Comparison of ENCODE assay signal across 13 mouse cellular contexts in the genomic region with DNA sequence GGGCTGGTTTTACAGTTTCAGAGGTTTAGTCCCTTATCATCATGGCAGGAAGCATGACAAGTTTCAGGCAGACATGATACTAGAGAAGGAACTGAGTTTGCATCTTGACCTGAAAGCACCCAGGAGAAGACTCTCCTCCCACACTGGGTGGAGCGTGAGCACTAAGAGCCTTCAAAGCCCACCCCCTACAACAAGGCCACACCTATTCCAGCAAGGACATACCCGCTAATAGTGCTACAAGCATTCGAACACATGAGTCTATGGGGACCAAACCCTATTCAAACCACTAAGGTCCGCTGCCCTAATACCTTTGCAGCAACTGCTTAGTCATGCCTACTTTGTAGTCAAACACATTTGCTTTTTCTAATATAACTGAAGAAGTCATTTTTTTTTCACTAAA.
DNase-seq lines count a peak whose midpoint lies in the region; ATAC-seq and TF ChIP-seq lines count a peak whose summit lies in the region.
"Had no signal": no experiment of that assay in that cellular context is flagged by ENCODE, and none has a peak within 500 bp of the region (broad histone marks: within the 10 kb centered on the region; RNA-seq: fewer than 3 reads in every experiment).

No protein-coding gene starts in this region.

- no peak for TF ChIP-seq POLR2A in ES-Bruce4 (IDR thresholded peaks at IDR 0.05; ENCODE audit: insufficient read depth, low read length)

- H3K4me2 ChIP-seq in heart, embryonic 13.5 days: peak overlapping the region; percentile 49
- H3K4me2 ChIP-seq in liver, embryonic 14.5 days (ENCODE audit: low read depth): no peak overlapping the region; the same call in 1 of the 2 replicates
- H3K4me2 ChIP-seq: embryonic facial prominence, embryonic 12.5 days had no signal

- no peak overlapping the region for H3K27ac ChIP-seq in heart, embryonic 13.5 days (replicated peaks)
- H3K27ac ChIP-seq in ES-Bruce4 (ENCODE audit: insufficient read depth, low read length): no peak overlapping the region
- no peak overlapping the region for H3K27ac ChIP-seq in liver, embryonic 14.5 days
- H3K27ac ChIP-seq: embryonic facial prominence, embryonic 12.5 days had no signal

- 0 out of 2 replicates have a peak, but pooled peaks cover 5% of the 10 kb centered on the region for H3K4me1 ChIP-seq in heart, embryonic 13.5 days
- peaks cover 1% of the 10 kb centered on the region for H3K4me1 ChIP-seq in ES-Bruce4 (ENCODE audit: control insufficient read depth, insufficient read depth, low read length)
- H3K4me1 ChIP-seq in liver, embryonic 14.5 days (replicated peaks; ENCODE audit: control insufficient read depth in 2 of 2, insufficient read depth in 2 of 2, low read length in 1 of 2): peaks cover 0 to 3% of the 10 kb centered on the region in 2 experiments; a peak in 1 of 4 replicates
- H3K4me1 ChIP-seq: embryonic facial prominence, embryonic 12.5 days had no signal

- no peak for DNase-seq in heart, adult 18-20 months
- DNase-seq in liver, embryonic 14.5 days (ENCODE audit: low read depth in 3 of 3, low spot score in 3 of 3): no peak
- no peak for DNase-seq in yolk sac, embryonic 10.5 days (ENCODE audit: low spot score)
- DNase-seq in adrenal gland, adult 18-20 months (ENCODE audit: low spot score in 2 of 2): no peak
- no peak for DNase-seq in thymus, postnatal 4 days
- DNase-seq: cerebellum, postnatal 10 days; gastrocnemius, postnatal 10 days; kidney, postnatal 14 days had no signal

- no peak for TF ChIP-seq CTCF in ES-Bruce4 (IDR thresholded peaks at IDR 0.05; ENCODE audit: low read depth, low read length)
- TF ChIP-seq CTCF in liver, embryonic 14.5 days (IDR thresholded peaks at IDR 0.05; ENCODE audit: low read depth): no peak

- H3K9ac ChIP-seq in heart, embryonic 13.5 days: no peak overlapping the region
- H3K9ac ChIP-seq in ES-Bruce4 (ENCODE audit: low read depth, poor library complexity, severe bottlenecking): no peak overlapping the region
- H3K9ac ChIP-seq in liver, embryonic 14.5 days (replicated peaks): no peak overlapping the region
- H3K9ac ChIP-seq: embryonic facial prominence, embryonic 12.5 days had no signal

- WGBS in heart, embryonic 13.5 days: 51% methylated on average over 4 of the region's 4 CpGs
- WGBS in liver, embryonic 14.5 days (ENCODE audit: insufficient replicate concordance): 48% methylated on average over 4 of the region's 4 CpGs

- no peaks in the 10 kb centered on the region for H3K9me3 ChIP-seq in heart, embryonic 13.5 days
- H3K9me3 ChIP-seq in ES-Bruce4 (replicated peaks; ENCODE audit: control insufficient read depth, insufficient read depth, low read length, poor library complexity, severe bottlenecking): 0 out of 2 replicates have a peak, but pooled peaks cover 3% of the 10 kb centered on the region
- no peaks in the 10 kb centered on the region for H3K9me3 ChIP-seq in liver, embryonic 14.5 days (ENCODE audit: control insufficient read depth, low read length)
- H3K9me3 ChIP-seq: embryonic facial prominence, embryonic 12.5 days had no signal

- TF ChIP-seq EP300 in ES-Bruce4 (IDR thresholded peaks at IDR 0.05; ENCODE audit: insufficient read depth, low read depth, low read length): no peak
- TF ChIP-seq EP300 in liver, embryonic 14.5 days (IDR thresholded peaks at IDR 0.05; ENCODE audit: low read depth): no peak

- ATAC-seq in heart, embryonic 13.5 days (ENCODE audit: extremely low read depth, insufficient number of reproducible peaks, low FRiP score, low TSS enrichment): no peak; the same call in 1 of the 2 replicates
- peak; percentile 60 for ATAC-seq in common myeloid progenitor, adult 5-6 weeks (replicated peaks; ENCODE audit: low read depth, poor library complexity, severe bottlenecking)
- ATAC-seq in liver, embryonic 14.5 days (ENCODE audit: insufficient read depth): peak; percentile 48; the same call in 1 of the 2 replicates
- ATAC-seq: forebrain, embryonic 16.5 days had no signal

- H3K36me3 ChIP-seq in heart, embryonic 13.5 days: no peaks in the 10 kb centered on the region
- H3K36me3 ChIP-seq in ES-Bruce4 (ENCODE audit: control insufficient read depth, insufficient read depth, low read length, poor library complexity, severe bottlenecking): no peaks in the 10 kb centered on the region
- H3K36me3 ChIP-seq in liver, embryonic 14.5 days (replicated peaks; ENCODE audit: control insufficient read depth, insufficient read depth, low read depth): no peaks in the 10 kb centered on the region
- H3K36me3 ChIP-seq: embryonic facial prominence, embryonic 12.5 days had no signal

- H3K4me3 ChIP-seq in heart, embryonic 13.5 days: 0 out of 2 replicates have a peak overlapping the region, but pooled peaks have one; percentile 9
- peak overlapping the region; percentile 51 for H3K4me3 ChIP-seq in ES-Bruce4 (ENCODE audit: low read depth, low read length)
- H3K4me3 ChIP-seq in liver, embryonic 14.5 days (ENCODE audit: insufficient read depth in 1 of 2, low read depth in 2 of 2, low read length in 2 of 2): no peak overlapping the region
- H3K4me3 ChIP-seq: embryonic facial prominence, embryonic 12.5 days had no signal

- no peaks in the 10 kb centered on the region for H3K27me3 ChIP-seq in heart, embryonic 13.5 days (replicated peaks)
- H3K27me3 ChIP-seq in ES-Bruce4 (ENCODE audit: control insufficient read depth, insufficient read depth, low read length, poor library complexity, severe bottlenecking): no peaks in the 10 kb centered on the region
- H3K27me3 ChIP-seq in liver, embryonic 14.5 days (ENCODE audit: control insufficient read depth, insufficient read depth, low read length): no peaks in the 10 kb centered on the region
- H3K27me3 ChIP-seq: embryonic facial prominence, embryonic 12.5 days had no signal

Comparison
In these comparisons a context has a peak if more than half of its experiments do, and no peak if none do; other contexts are left out.
1. H3K4me3 ChIP-seq: peak in heart, embryonic 13.5 days (single experiment) and ES-Bruce4 (single experiment); none in liver, embryonic 14.5 days (0 of 2).